In the genomic region with DNA sequence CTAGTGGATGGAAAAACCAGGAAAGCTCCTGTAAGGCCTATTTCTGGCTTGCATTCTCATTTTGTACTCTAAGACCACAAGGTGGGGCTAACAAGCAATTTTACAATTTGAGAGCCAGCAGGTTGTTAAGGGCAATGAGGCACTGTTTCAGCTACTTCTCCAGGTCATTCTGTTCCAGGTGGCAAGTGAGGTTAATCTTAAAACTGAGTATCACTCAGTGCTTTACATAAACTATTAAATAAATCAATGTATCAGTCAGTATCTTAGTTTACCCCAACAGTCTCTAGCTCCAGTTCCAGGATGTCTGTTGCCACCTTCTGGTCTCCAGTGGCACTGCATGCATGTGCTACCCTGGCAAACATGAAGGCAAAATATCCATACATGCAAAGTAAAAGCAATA, we compare ENCODE assay signal across 9 mouse cellular contexts. TPM values are rescaled to one million over a fixed set of nuclear protein-coding genes. Genes with fewer than 3 reads are reported as not detected.
A peak's percentile ranks its signal among the peaks of the same experiment; 100 is the strongest.
DNase-seq lines count a peak whose midpoint lies in the region; ATAC-seq and TF ChIP-seq lines count a peak whose summit lies in the region.
"Had no signal": no experiment of that assay in that cellular context is flagged by ENCODE, and none has a peak within 500 bp of the region (broad histone marks: within the 10 kb centered on the region; RNA-seq: fewer than 3 reads in every experiment).

No protein-coding gene starts in this region.

- H3K27me3 ChIP-seq in midbrain, embryonic 10.5 days (ENCODE audit: low read depth, poor library complexity, severe bottlenecking), result no peaks in the 10 kb centered on the region
- 0 out of 2 replicates have a peak, but pooled peaks cover 3% of the 10 kb centered on the region for H3K27me3 ChIP-seq in midbrain, embryonic 15.5 days (replicated peaks)
- no peaks in the 10 kb centered on the region for H3K27me3 ChIP-seq in intestine, embryonic 15.5 days (replicated peaks)
- H3K27me3 ChIP-seq in liver, adult 2 months (ENCODE audit: control insufficient read depth, insufficient read depth, low read length), result no peaks in the 10 kb centered on the region

- no peak overlapping the region for H3K4me3 ChIP-seq in midbrain, embryonic 10.5 days
- H3K4me3 ChIP-seq in midbrain, embryonic 15.5 days, result no peak overlapping the region
- no peak overlapping the region for H3K4me3 ChIP-seq in intestine, embryonic 15.5 days (replicated peaks)
- H3K4me3 ChIP-seq in liver, adult 2 months (ENCODE audit: insufficient read depth, low read depth, low read length), result no peak overlapping the region
- H3K4me3 ChIP-seq: erythroblast, embryonic 14.5 days had no signal

- H3K9me3 ChIP-seq in midbrain, embryonic 10.5 days (replicated peaks), result no peaks in the 10 kb centered on the region
- no peaks in the 10 kb centered on the region for H3K9me3 ChIP-seq in midbrain, embryonic 15.5 days
- H3K9me3 ChIP-seq in intestine, embryonic 15.5 days, result no peaks in the 10 kb centered on the region

- H3K27ac ChIP-seq in midbrain, embryonic 10.5 days (replicated peaks), result no peak overlapping the region
- H3K27ac ChIP-seq in midbrain, embryonic 15.5 days, result no peak overlapping the region
- H3K27ac ChIP-seq in intestine, embryonic 15.5 days, result no peak overlapping the region
- no peak overlapping the region for H3K27ac ChIP-seq in liver, adult 2 months (replicated peaks; ENCODE audit: insufficient read depth, low read depth, low read length)

- no peaks in the 10 kb centered on the region for H3K79me2 ChIP-seq in liver, adult 2 months (ENCODE audit: control insufficient read depth, insufficient read depth, low read length)

- no peak for ATAC-seq in midbrain, embryonic 15.5 days (replicated peaks)
- ATAC-seq in erythroblast, adult 5-6 weeks (replicated peaks; ENCODE audit: low FRiP score, poor library complexity, severe bottlenecking), result peak; percentile 91
- peak; percentile 42 for ATAC-seq in intestine, embryonic 15.5 days

- no peaks in the 10 kb centered on the region for H3K36me3 ChIP-seq in midbrain, embryonic 10.5 days
- H3K36me3 ChIP-seq in midbrain, embryonic 15.5 days (replicated peaks), result no peaks in the 10 kb centered on the region
- no peaks in the 10 kb centered on the region for H3K36me3 ChIP-seq in intestine, embryonic 15.5 days
- H3K36me3 ChIP-seq in liver, adult 2 months (ENCODE audit: control insufficient read depth, insufficient read depth, low read length), result no peaks in the 10 kb centered on the region

- peak; percentile 42 for DNase-seq in midbrain, embryonic 10.5 days (ENCODE audit: low spot score)
- DNase-seq in T-cell, adult 2 months (ENCODE audit: low spot score), result peak; percentile 59
- DNase-seq in liver, adult 2 months (ENCODE audit: extremely low read depth, low read depth, low spot score), result peak; percentile 61
- peak; percentile 56 for DNase-seq in retina, embryonic 14.5 days (ENCODE audit: low spot score)
- DNase-seq in ovary, adult 18-20 months (ENCODE audit: low spot score), result no peak

- TF ChIP-seq POLR2A in liver, adult 2 months (IDR thresholded peaks at IDR 0.05; ENCODE audit: extremely low read depth, insufficient read depth, low read length), result no peak

- peak; percentile 71 for TF ChIP-seq CTCF in liver, adult 2 months (IDR thresholded peaks at IDR 0.05; ENCODE audit: low read depth, low read length)

- no peak overlapping the region for H3K9ac ChIP-seq in midbrain, embryonic 15.5 days
- H3K9ac ChIP-seq in intestine, embryonic 15.5 days, result no peak overlapping the region
- no peak overlapping the region for H3K9ac ChIP-seq in liver, adult 2 months (ENCODE audit: low read depth, low read length)

- no peak overlapping the region for H3K4me2 ChIP-seq in midbrain, embryonic 15.5 days
- no peak overlapping the region for H3K4me2 ChIP-seq in intestine, embryonic 15.5 days (replicated peaks)

- no peaks in the 10 kb centered on the region for H3K4me1 ChIP-seq in midbrain, embryonic 10.5 days
- no peaks in the 10 kb centered on the region for H3K4me1 ChIP-seq in midbrain, embryonic 15.5 days
- no peaks in the 10 kb centered on the region for H3K4me1 ChIP-seq in intestine, embryonic 15.5 days (replicated peaks)
- H3K4me1 ChIP-seq in liver, adult 2 months (ENCODE audit: control insufficient read depth, insufficient read depth, low read length), result peaks cover 1% of the 10 kb centered on the region; the same call in 1 of the 2 replicates

RNA-seq across cellular contexts. Expression of a gene that starts 12.0 kb away (rescaled TPM):
- not detected in 2 replicates for polyA plus RNA-seq in midbrain, embryonic 10.5 days (2016; fragmentation: Nextera tagmentation; extraction: Ambion mirVana)
- not detected in 2 replicates for polyA plus RNA-seq in midbrain, embryonic 15.5 days (2015; fragmentation: Nextera tagmentation; extraction: Ambion mirVana)
- not detected in 2 replicates for total RNA-seq in erythroblast, adult 5-6 weeks (2015; ENCODE audit: low replicate concordance)
- not detected in 2 replicates for total RNA-seq in erythroblast, adult 5-6 weeks (2017; ENCODE audit: low replicate concordance)
- polyA plus RNA-seq in intestine, embryonic 15.5 days (2015; fragmentation: Nextera tagmentation; extraction: Ambion mirVana), result not detected in 2 replicates
- total RNA-seq in liver, adult 2 months (2014; rRNA removed), result not detected in 2 replicates
- polyA plus RNA-seq in liver, adult 2 months (2012; rRNA removed), result not detected in 2 replicates
- polyA plus RNA-seq: erythroblast, embryonic 14.5 days had no signal

RNA-seq across cellular contexts. Expression of a gene that starts 12.9 kb away (rescaled TPM):
- polyA plus RNA-seq in midbrain, embryonic 10.5 days (2016; fragmentation: Nextera tagmentation; extraction: Ambion mirVana), result 46.0 and 48.5 TPM in 2 replicates
- polyA plus RNA-seq in midbrain, embryonic 15.5 days (2015; fragmentation: Nextera tagmentation; extraction: Ambion mirVana), result 46.1 and 51.7 TPM in 2 replicates
- 88.8 and 93.2 TPM in 2 replicates for total RNA-seq in erythroblast, adult 5-6 weeks (2015; ENCODE audit: low replicate concordance)
- total RNA-seq in erythroblast, adult 5-6 weeks (2017; ENCODE audit: low replicate concordance), result 63.6 and 65.4 TPM in 2 replicates
- polyA plus RNA-seq in intestine, embryonic 15.5 days (2015; fragmentation: Nextera tagmentation; extraction: Ambion mirVana), result 38.0 and 41.5 TPM in 2 replicates
- 13.5 and 14.0 TPM in 2 replicates for total RNA-seq in liver, adult 2 months (2014; rRNA removed)
- polyA plus RNA-seq in liver, adult 2 months (2012; rRNA removed), result 25.8 and 27.0 TPM in 2 replicates

RNA-seq across cellular contexts. Expression of a gene that starts 43.0 kb away (rescaled TPM):
- 0.27 and 0.45 TPM in 2 replicates for polyA plus RNA-seq in midbrain, embryonic 10.5 days (2016; fragmentation: Nextera tagmentation; extraction: Ambion mirVana)
- 0.79 and 1.2 TPM in 2 replicates for polyA plus RNA-seq in midbrain, embryonic 15.5 days (2015; fragmentation: Nextera tagmentation; extraction: Ambion mirVana)
- total RNA-seq in erythroblast, adult 5-6 weeks (2015; ENCODE audit: low replicate concordance), result not detected in 2 replicates
- total RNA-seq in erythroblast, adult 5-6 weeks (2017; ENCODE audit: low replicate concordance), result 0.70 and 2.5 TPM in 2 replicates
- polyA plus RNA-seq in intestine, embryonic 15.5 days (2015; fragmentation: Nextera tagmentation; extraction: Ambion mirVana), result 4.6 and 6.1 TPM in 2 replicates
- not detected in 2 replicates for total RNA-seq in liver, adult 2 months (2014; rRNA removed)
- not detected in 2 replicates for polyA plus RNA-seq in liver, adult 2 months (2012; rRNA removed)

RNA-seq across cellular contexts. Expression of a gene that starts 45.4 kb away (rescaled TPM):
- polyA plus RNA-seq in midbrain, embryonic 10.5 days (2016; fragmentation: Nextera tagmentation; extraction: Ambion mirVana), result 6.2 and 7.4 TPM in 2 replicates
- polyA plus RNA-seq in midbrain, embryonic 15.5 days (2015; fragmentation: Nextera tagmentation; extraction: Ambion mirVana), result 1.2 and 1.5 TPM in 2 replicates
- total RNA-seq in erythroblast, adult 5-6 weeks (2015; ENCODE audit: low replicate concordance), result 592 TPM in 2 replicates
- total RNA-seq in erythroblast, adult 5-6 weeks (2017; ENCODE audit: low replicate concordance), result 1,227 and 1,601 TPM in 2 replicates
- polyA plus RNA-seq in intestine, embryonic 15.5 days (2015; fragmentation: Nextera tagmentation; extraction: Ambion mirVana), result 4.8 and 5.2 TPM in 2 replicates
- total RNA-seq in liver, adult 2 months (2014; rRNA removed), result 0.07 TPM in 1 of 2 replicates, not detected in the other
- polyA plus RNA-seq in liver, adult 2 months (2012; rRNA removed), result not detected in 2 replicates

RNA-seq across cellular contexts. Expression of a gene that starts 51.3 kb away (rescaled TPM):
- not detected in 2 replicates for polyA plus RNA-seq in midbrain, embryonic 10.5 days (2016; fragmentation: Nextera tagmentation; extraction: Ambion mirVana)
- polyA plus RNA-seq in midbrain, embryonic 15.5 days (2015; fragmentation: Nextera tagmentation; extraction: Ambion mirVana), result not detected in 2 replicates
- total RNA-seq in erythroblast, adult 5-6 weeks (2015; ENCODE audit: low replicate concordance), result not detected in 2 replicates
- not detected in 2 replicates for total RNA-seq in erythroblast, adult 5-6 weeks (2017; ENCODE audit: low replicate concordance)
- not detected in 2 replicates for polyA plus RNA-seq in intestine, embryonic 15.5 days (2015; fragmentation: Nextera tagmentation; extraction: Ambion mirVana)
- total RNA-seq in liver, adult 2 months (2014; rRNA removed), result not detected in 2 replicates
- polyA plus RNA-seq in liver, adult 2 months (2012; rRNA removed), result not detected in 2 replicates
- polyA plus RNA-seq: erythroblast, embryonic 14.5 days had no signal
